Mouse (Mus musculus) neutrophil, adult 65 days (primary cell): ENCODE results near the gene Olfr1014. TPM values are rescaled to one million over a fixed set of nuclear protein-coding genes. Genes with fewer than 3 reads are reported as not detected.

Experiments
- total RNA-seq: library from RNA; stranded (reverse); gene quantifications from 2 replicates; pipeline ENCODE4 v1.2.4, GENCODE M21; 2023

The Olfr1014 gene
- total RNA-seq, result not detected in 2 replicates

GRCm38 (mm10) chr2:85772413-85772812 lies at the start of gene Olfr1014:
Gene Olfr1014 (plus strand): TSS chr2:85772713.

GRCm38 (mm10) chr2:85762666-85763065 lies 9.8 kb upstream of the Olfr1014 start, which contains the start of gene Olfr1012:
Gene Olfr1012 (minus strand): TSS chr2:85762766.

DNA sequence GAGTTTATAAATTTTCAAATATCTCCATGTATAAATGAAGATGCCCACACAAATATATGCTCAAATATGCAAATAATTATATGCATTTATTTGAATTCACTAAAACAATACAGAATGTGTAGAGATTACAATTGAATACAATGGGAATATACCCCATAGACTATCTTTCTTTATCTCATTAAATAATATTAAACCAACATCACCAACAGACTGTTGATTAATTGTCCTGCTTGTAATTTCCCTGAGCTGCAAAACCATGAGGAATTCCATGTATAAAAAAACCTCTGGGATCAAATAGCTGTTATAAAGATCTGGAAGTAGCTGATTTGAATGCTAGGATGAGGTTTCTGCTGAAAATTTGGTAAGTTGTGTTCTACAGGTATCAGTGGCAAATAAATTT lies 5.7 kb upstream of the Olfr1014 start, which contains the start of gene Olfr1013:
Gene Olfr1013 (plus strand): TSS at position 301 of the 400 bp plus-strand sequence.

GRCm38 (mm10) chr2:85781717-85782116 lies 9.2 kb downstream of the Olfr1014 start, which contains the start of gene Olfr1015:
Gene Olfr1015 (plus strand): TSS chr2:85782017.

DNA sequence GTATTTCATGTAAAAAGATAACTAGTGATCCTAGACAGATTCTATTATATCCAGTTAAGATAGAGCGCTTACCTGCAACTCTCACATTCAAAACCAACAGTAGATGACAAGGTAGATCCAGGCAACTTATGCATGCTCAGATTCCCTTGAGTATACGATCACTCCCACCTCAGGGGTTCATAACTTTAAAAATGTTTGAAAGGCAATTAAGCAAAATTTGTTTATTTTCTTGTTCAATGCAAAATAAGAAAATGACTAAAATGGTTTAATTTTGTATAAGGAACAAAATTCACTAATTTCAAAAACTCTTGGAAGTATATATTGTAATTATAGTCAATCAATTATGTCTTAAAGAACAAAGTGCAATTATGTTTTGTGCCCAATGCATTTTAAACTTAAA lies 29.9 kb downstream of the Olfr1014 start, which contains the start of gene Olfr1016:
Gene Olfr1016 (minus strand): TSS at position 101 of the 400 bp plus-strand sequence.

DNA sequence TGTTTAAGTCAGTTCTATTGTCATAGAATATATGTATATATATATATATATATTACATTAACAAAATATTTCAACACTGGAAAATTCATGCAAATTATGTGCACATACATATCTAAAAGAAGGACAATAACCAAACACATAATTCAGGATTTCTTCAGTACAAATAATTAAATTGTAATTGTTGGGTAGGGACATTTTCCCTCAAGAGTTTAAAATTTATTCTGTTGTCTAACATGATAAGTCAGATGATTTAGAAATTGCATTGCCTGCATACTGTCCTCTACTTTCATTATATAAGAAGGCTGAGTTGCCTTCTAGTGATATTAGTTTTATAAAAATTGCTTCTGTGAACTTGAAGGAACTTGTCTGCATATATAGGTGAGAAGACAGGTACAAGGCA lies 45.7 kb downstream of the Olfr1014 start, which contains the start of gene Olfr1018:
Gene Olfr1018 (plus strand): TSS at position 301 of the 400 bp plus-strand sequence.

Other genes starting within 250 kb of the Olfr1014 start
- not detected in 2 replicates for gene Olfr996, start 193.5 kb upstream of the Olfr1014 start, total RNA-seq
- not detected in 2 replicates for gene Olfr998, start 183.8 kb upstream of the Olfr1014 start, total RNA-seq
- not detected in 2 replicates for gene Olfr1000, start 160.8 kb upstream of the Olfr1014 start, total RNA-seq
- not detected in 2 replicates for gene Olfr1002, start 122.0 kb upstream of the Olfr1014 start, total RNA-seq
- gene Olfr154, start 108.3 kb upstream of the Olfr1014 start, total RNA-seq, result not detected in 2 replicates
- gene Olfr1006, start 93.9 kb upstream of the Olfr1014 start, total RNA-seq, result not detected in 2 replicates
- gene Olfr1008, start 83.3 kb upstream of the Olfr1014 start, total RNA-seq, result not detected in 2 replicates
- gene Olfr1009, start 57.3 kb upstream of the Olfr1014 start, total RNA-seq, result not detected in 2 replicates
- not detected in 2 replicates for gene Olfr1012, start 9.9 kb upstream of the Olfr1014 start, total RNA-seq
- not detected in 2 replicates for gene Olfr1013, start 5.6 kb upstream of the Olfr1014 start, total RNA-seq
- gene Olfr1015, start 9.3 kb downstream of the Olfr1014 start, total RNA-seq, result not detected in 2 replicates
- not detected in 2 replicates for gene Olfr1016, start 29.8 kb downstream of the Olfr1014 start, total RNA-seq
- not detected in 2 replicates for gene Olfr1018, start 45.8 kb downstream of the Olfr1014 start, total RNA-seq
- not detected in 2 replicates for gene Olfr1019, start 72.8 kb downstream of the Olfr1014 start, total RNA-seq
- not detected in 2 replicates for gene Olfr1020, start 74.3 kb downstream of the Olfr1014 start, total RNA-seq
- not detected in 2 replicates for gene Olfr1022, start 95.9 kb downstream of the Olfr1014 start, total RNA-seq
- gene Olfr1023, start 112.9 kb downstream of the Olfr1014 start, total RNA-seq, result not detected in 2 replicates
- gene Olfr1024, start 132.3 kb downstream of the Olfr1014 start, total RNA-seq, result not detected in 2 replicates
- gene Olfr1025-ps1, start 142.5 kb downstream of the Olfr1014 start, total RNA-seq, result not detected in 2 replicates
- gene Olfr1026, start 148.8 kb downstream of the Olfr1014 start, total RNA-seq, result not detected in 2 replicates
- 0.13 TPM in 1 of 2 replicates, not detected in the other for gene Olfr1028, start 177.7 kb downstream of the Olfr1014 start, total RNA-seq
- gene Olfr1029, start 201.2 kb downstream of the Olfr1014 start, total RNA-seq, result not detected in 2 replicates
- not detected in 2 replicates for gene Olfr1030, start 206.6 kb downstream of the Olfr1014 start, total RNA-seq
- not detected in 2 replicates for gene Olfr1031, start 217.6 kb downstream of the Olfr1014 start, total RNA-seq
- gene Olfr1032, start 232.8 kb downstream of the Olfr1014 start, total RNA-seq, result not detected in 2 replicates
- gene Olfr1033, start 247.9 kb downstream of the Olfr1014 start, total RNA-seq, result not detected in 2 replicates